Mouse (Mus musculus) bone marrow macrophage, adult 2 months (primary cell): ENCODE measurements around the gene Ahcyl2.

ENCODE experiments used
- CTCF ChIP-seq: IDR thresholded peaks from 2 replicates; pipeline ENCODE4 v1.5.1; 2012; ENCODE audit warnings: low read depth, mild to moderate bottlenecking, low read length, moderate library complexity
- POLR2A ChIP-seq: IDR thresholded peaks from 2 replicates; pipeline ENCODE4 v1.6.1; 2012; ENCODE audit warnings: mild to moderate bottlenecking, low read depth, low read length, borderline replicate concordance

GRCm38 (mm10) chr6:29961081-29961480, 193.3 kb downstream of the Ahcyl2 start:
- TF ChIP-seq CTCF (no peak), POLR2A (no peak)
